Comparison of ENCODE assay signal across 21 mouse cellular contexts in the genomic region with DNA sequence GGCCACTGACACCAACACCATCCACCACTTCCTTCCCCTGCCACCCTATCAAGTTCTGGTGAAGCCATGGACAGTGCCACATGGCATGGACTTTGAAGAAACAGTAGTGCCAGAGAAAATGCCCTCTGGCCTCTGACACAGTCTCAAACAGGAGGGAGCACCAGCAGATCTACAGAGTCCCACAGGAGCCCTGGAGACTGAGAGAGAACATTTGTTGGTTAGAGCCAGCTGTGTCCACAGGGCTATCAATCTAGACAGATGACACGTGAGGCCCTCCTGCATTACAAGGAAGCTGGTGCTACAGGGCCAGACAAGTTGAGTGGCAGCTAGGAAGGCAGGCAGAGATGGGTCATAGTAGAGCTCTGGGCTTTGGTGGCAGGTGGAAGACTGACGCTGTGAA. TPM values are rescaled to one million over a fixed set of nuclear protein-coding genes. Genes with fewer than 3 reads are reported as not detected.
DNase-seq lines count a peak whose midpoint lies in the region; ATAC-seq lines count a peak whose summit lies in the region.
"Had no signal": no experiment of that assay in that cellular context is flagged by ENCODE, and none has a peak within 500 bp of the region (broad histone marks: within the 10 kb centered on the region; RNA-seq: fewer than 3 reads in every experiment).

No protein-coding gene starts in this region.

- 0 out of 2 replicates have a peak overlapping the region, but pooled peaks have one; percentile 23 for H3K27ac ChIP-seq in liver, embryonic 12.5 days
- H3K27ac ChIP-seq in stomach, embryonic 16.5 days (ENCODE audit: low read length), result 0 out of 2 replicates have a peak overlapping the region, but pooled peaks have one; percentile 8
- H3K27ac ChIP-seq: heart, embryonic 10.5 days had no signal

- ATAC-seq in megakaryocyte, adult 5-6 weeks (ENCODE audit: poor library complexity, severe bottlenecking), result no peak
- ATAC-seq in liver, embryonic 12.5 days, result no peak
- peak; percentile 82 for ATAC-seq in stomach, embryonic 16.5 days (ENCODE audit: insufficient read depth, low FRiP score)

- WGBS in liver, embryonic 12.5 days (ENCODE audit: insufficient replicate concordance), result 34% methylated on average over 2 of the region's 2 CpGs
- WGBS in stomach, embryonic 16.5 days, result 36% methylated on average over 2 of the region's 2 CpGs

- peak; percentile 48 for DNase-seq in adrenal gland, postnatal 14 days
- DNase-seq in adrenal gland, postnatal 4 days (ENCODE audit: low spot score in 2 of 2), result no peak
- no peak for DNase-seq in T-cell, adult 2 months (ENCODE audit: low spot score)
- no peak for DNase-seq in thymus, postnatal 36 days
- DNase-seq: adrenal gland, postnatal 25 days; cerebellum, postnatal 10 days; gastrocnemius, postnatal 10 days; kidney, adult 11 months; kidney, postnatal 10 days; layer of hippocampus, adult 9-11 months; lung, adult 18-20 months; lung, postnatal 4 days; right cerebral cortex, adult 18-20 months; spleen, adult 18-20 months; thymus, postnatal 4 days had no signal

- no peak overlapping the region for H3K4me2 ChIP-seq in liver, embryonic 12.5 days
- H3K4me2 ChIP-seq in stomach, embryonic 16.5 days (ENCODE audit: low read depth, low read length), result no peak overlapping the region

- H3K9me3 ChIP-seq in megakaryocyte, embryonic 14.5 days, result no peaks in the 10 kb centered on the region
- no peaks in the 10 kb centered on the region for H3K9me3 ChIP-seq in liver, embryonic 12.5 days (replicated peaks)
- H3K9me3 ChIP-seq in stomach, embryonic 16.5 days (replicated peaks; ENCODE audit: control insufficient read depth, low read length), result no peaks in the 10 kb centered on the region
- H3K9me3 ChIP-seq: heart, embryonic 10.5 days had no signal

- H3K36me3 ChIP-seq in megakaryocyte, embryonic 14.5 days (replicated peaks; ENCODE audit: low read length), result peaks cover 90% of the 10 kb centered on the region
- H3K36me3 ChIP-seq in liver, embryonic 12.5 days, result peaks cover 72% of the 10 kb centered on the region
- H3K36me3 ChIP-seq in stomach, embryonic 16.5 days (ENCODE audit: control insufficient read depth, insufficient read depth, low read length), result no peaks in the 10 kb centered on the region

- peak overlapping the region; percentile 62 for H3K4me3 ChIP-seq in megakaryocyte, embryonic 14.5 days (replicated peaks)
- H3K4me3 ChIP-seq in liver, embryonic 12.5 days, result no peak overlapping the region
- no peak overlapping the region for H3K4me3 ChIP-seq in stomach, embryonic 16.5 days (replicated peaks; ENCODE audit: low read length)
- H3K4me3 ChIP-seq: erythroblast, embryonic 14.5 days; heart, embryonic 10.5 days had no signal

- H3K27me3 ChIP-seq in megakaryocyte, embryonic 14.5 days (replicated peaks), result no peaks in the 10 kb centered on the region
- no peaks in the 10 kb centered on the region for H3K27me3 ChIP-seq in liver, embryonic 12.5 days (replicated peaks)
- no peaks in the 10 kb centered on the region for H3K27me3 ChIP-seq in stomach, embryonic 16.5 days (ENCODE audit: control insufficient read depth, insufficient read depth, low read length)

- no peak overlapping the region for H3K9ac ChIP-seq in liver, embryonic 12.5 days
- H3K9ac ChIP-seq in stomach, embryonic 16.5 days (ENCODE audit: low read length), result no peak overlapping the region

- peaks cover 99% of the 10 kb centered on the region for H3K4me1 ChIP-seq in megakaryocyte, embryonic 14.5 days
- peaks cover 53% of the 10 kb centered on the region for H3K4me1 ChIP-seq in liver, embryonic 12.5 days
- H3K4me1 ChIP-seq in stomach, embryonic 16.5 days (ENCODE audit: control insufficient read depth, insufficient read depth, low read length), result peaks cover 22% of the 10 kb centered on the region

RNA-seq across cellular contexts. Expression of gene Ppp1r37, which starts 10.4 kb away (rescaled TPM):
- 58.8 and 64.2 TPM in 2 replicates for total RNA-seq in adrenal gland, postnatal 14 days (2021)
- 10 to 100 TPM; 66.7 to 67.1 TPM for total RNA-seq in adrenal gland, postnatal 4 days (2021)
- 88.1 and 108 TPM in 2 replicates for polyA plus RNA-seq in megakaryocyte, embryonic 14.5 days (2012; ENCODE audit: insufficient read depth, low replicate concordance)
- total RNA-seq in megakaryocyte, adult 5-6 weeks (2015), result 10.4 and 13.1 TPM in 2 replicates
- 14.1 and 14.3 TPM in 2 replicates for total RNA-seq in megakaryocyte, adult 5-6 weeks (2017)
- polyA plus RNA-seq in liver, embryonic 12.5 days (2016; fragmentation: Nextera tagmentation; extraction: Ambion mirVana), result 19.1 and 20.2 TPM in 2 replicates
- polyA plus RNA-seq in stomach, embryonic 16.5 days (2015; fragmentation: Nextera tagmentation; extraction: Ambion mirVana), result 19.1 and 20.4 TPM in 2 replicates

RNA-seq across cellular contexts. Expression of gene Zfp296, which starts 24.6 kb away (rescaled TPM):
- 0.44 and 1.1 TPM in 2 replicates for total RNA-seq in adrenal gland, postnatal 14 days (2021)
- under 1 TPM; 0.25 to 0.39 TPM for total RNA-seq in adrenal gland, postnatal 4 days (2021)
- polyA plus RNA-seq in megakaryocyte, embryonic 14.5 days (2012; ENCODE audit: insufficient read depth, low replicate concordance), result 6.0 and 13.6 TPM in 2 replicates
- total RNA-seq in megakaryocyte, adult 5-6 weeks (2015), result 4.5 and 5.4 TPM in 2 replicates
- 3.2 and 4.8 TPM in 2 replicates for total RNA-seq in megakaryocyte, adult 5-6 weeks (2017)
- polyA plus RNA-seq in liver, embryonic 12.5 days (2016; fragmentation: Nextera tagmentation; extraction: Ambion mirVana), result 1.5 TPM in 2 replicates
- 2.8 and 3.7 TPM in 2 replicates for polyA plus RNA-seq in stomach, embryonic 16.5 days (2015; fragmentation: Nextera tagmentation; extraction: Ambion mirVana)

RNA-seq across cellular contexts. Expression of gene Gemin7, which starts 25.0 kb away (rescaled TPM):
- total RNA-seq in adrenal gland, postnatal 14 days (2021), result 59.3 and 65.4 TPM in 2 replicates
- 10 to 100 TPM; 67.0 to 68.8 TPM for total RNA-seq in adrenal gland, postnatal 4 days (2021)
- polyA plus RNA-seq in megakaryocyte, embryonic 14.5 days (2012; ENCODE audit: insufficient read depth, low replicate concordance), result 30.5 and 69.9 TPM in 2 replicates
- total RNA-seq in megakaryocyte, adult 5-6 weeks (2015), result 78.2 and 107 TPM in 2 replicates
- total RNA-seq in megakaryocyte, adult 5-6 weeks (2017), result 39.9 and 49.3 TPM in 2 replicates
- polyA plus RNA-seq in liver, embryonic 12.5 days (2016; fragmentation: Nextera tagmentation; extraction: Ambion mirVana), result 101 TPM in 2 replicates
- 141 and 153 TPM in 2 replicates for polyA plus RNA-seq in stomach, embryonic 16.5 days (2015; fragmentation: Nextera tagmentation; extraction: Ambion mirVana)

RNA-seq across cellular contexts. Expression of gene Nkpd1, which starts 34.8 kb away (rescaled TPM):
- 0.15 and 0.83 TPM in 2 replicates for total RNA-seq in adrenal gland, postnatal 14 days (2021)
- under 1 TPM; 0.17 to 0.28 TPM for total RNA-seq in adrenal gland, postnatal 4 days (2021)
- 1.3 and 2.9 TPM in 2 replicates for polyA plus RNA-seq in megakaryocyte, embryonic 14.5 days (2012; ENCODE audit: insufficient read depth, low replicate concordance)
- 0.23 TPM in 1 of 2 replicates, not detected in the other for total RNA-seq in megakaryocyte, adult 5-6 weeks (2015)
- not detected in 2 replicates for total RNA-seq in megakaryocyte, adult 5-6 weeks (2017)
- polyA plus RNA-seq in liver, embryonic 12.5 days (2016; fragmentation: Nextera tagmentation; extraction: Ambion mirVana), result not detected in 2 replicates
- 1.8 and 3.3 TPM in 2 replicates for polyA plus RNA-seq in stomach, embryonic 16.5 days (2015; fragmentation: Nextera tagmentation; extraction: Ambion mirVana)
- total RNA-seq: adrenal gland, postnatal 25 days; gastrocnemius, postnatal 10 days had no signal

RNA-seq across cellular contexts. Expression of gene Trappc6a, which starts 44.2 kb away (rescaled TPM):
- 69.4 and 71.2 TPM in 2 replicates for total RNA-seq in adrenal gland, postnatal 14 days (2021)
- total RNA-seq in adrenal gland, postnatal 4 days (2021), result 10 to 100 TPM; 67.0 to 76.7 TPM
- 608 and 613 TPM in 2 replicates for polyA plus RNA-seq in megakaryocyte, embryonic 14.5 days (2012; ENCODE audit: insufficient read depth, low replicate concordance)
- 27.1 and 32.1 TPM in 2 replicates for total RNA-seq in megakaryocyte, adult 5-6 weeks (2015)
- total RNA-seq in megakaryocyte, adult 5-6 weeks (2017), result 15.3 and 18.0 TPM in 2 replicates
- polyA plus RNA-seq in liver, embryonic 12.5 days (2016; fragmentation: Nextera tagmentation; extraction: Ambion mirVana), result 68.4 and 68.6 TPM in 2 replicates
- 101 and 102 TPM in 2 replicates for polyA plus RNA-seq in stomach, embryonic 16.5 days (2015; fragmentation: Nextera tagmentation; extraction: Ambion mirVana)
